Mouse (Mus musculus): ENCODE results near the gene Ddt. TPM values are rescaled to one million over a fixed set of nuclear protein-coding genes. Genes with fewer than 3 reads are reported as not detected.
A peak's percentile ranks its signal among the peaks of the same experiment; 100 is the strongest.

Gene Ddt
- polyA plus RNA-seq, 1 experiment from 2014 or later: 70.6 TPM

DNA sequence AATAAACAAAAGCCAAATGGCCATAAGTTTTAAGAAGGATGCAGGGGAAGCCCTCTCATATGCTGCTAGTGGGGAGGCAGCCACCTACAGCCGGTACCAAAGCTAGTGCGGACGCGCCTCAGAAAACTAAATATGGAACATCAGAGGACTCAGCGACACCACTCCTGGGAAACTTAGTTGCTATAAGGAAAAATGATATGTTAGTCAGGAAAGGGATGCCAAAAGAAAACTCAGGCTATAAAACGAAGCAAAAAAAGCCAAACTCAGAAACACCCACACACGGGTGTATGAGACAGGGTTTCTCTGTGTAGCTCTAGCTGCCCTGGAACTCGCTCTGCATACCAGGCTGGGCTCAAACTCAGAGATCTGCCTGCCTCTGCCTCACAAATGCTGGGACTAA is 15.1 kb upstream of the Ddt start:
- Histone ChIP-seq H3K27me3 (replicated peaks; ENCODE audit: insufficient read depth, low read length) (no peaks in the 10 kb centered on the region), H3K4me3 (ENCODE audit: low read depth, low read length) (no peak overlapping the region), H3K4me2 (replicated peaks; ENCODE audit: low read depth, low read length) (no peak overlapping the region), H3K9me3 (ENCODE audit: low read length) (no peaks in the 10 kb centered on the region), H3K9ac (replicated peaks; ENCODE audit: low read depth) (no peak overlapping the region), H3K36me3 (ENCODE audit: insufficient read depth, low read length) (no peaks in the 10 kb centered on the region), H3K4me1 (ENCODE audit: insufficient read depth, low read depth, low read length) (no peaks in the 10 kb centered on the region), H3K27ac (ENCODE audit: low read length) (no peak overlapping the region)
- 89% methylated on average over 8 of the region's 8 CpGs for WGBS
- no peak for DNase-seq (ENCODE audit: low spot score)
- TF ChIP-seq CTCF (IDR thresholded peaks at IDR 0.05): no peak
- TF ChIP-seq EP300 (IDR thresholded peaks at IDR 0.05): no peak
- no peak for ATAC-seq

DNA sequence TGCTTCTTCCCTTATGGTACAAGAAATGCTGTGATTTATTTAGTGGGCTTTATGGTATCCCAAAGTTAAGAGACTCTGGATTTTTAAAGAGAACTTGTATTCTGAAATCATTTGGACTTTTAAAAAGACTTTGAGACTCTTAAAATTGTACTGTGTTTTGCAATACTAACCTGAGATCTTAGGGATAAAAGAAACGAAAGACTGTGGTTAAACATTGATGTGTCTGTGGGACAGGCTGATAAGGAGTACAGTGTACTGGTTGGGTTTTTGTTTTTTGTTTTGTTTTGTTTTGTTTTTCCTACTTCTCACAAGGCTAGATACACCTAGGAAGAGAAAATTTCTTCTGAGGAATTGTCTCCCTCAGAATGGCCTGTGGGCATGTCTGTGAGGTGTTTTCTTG is 12.2 kb upstream of the Ddt start:
- no peaks in the 10 kb centered on the region for H3K36me3 ChIP-seq (ENCODE audit: insufficient read depth, low read length)
- H3K4me3 ChIP-seq (ENCODE audit: low read depth, low read length): no peak overlapping the region
- H3K4me1 ChIP-seq (ENCODE audit: insufficient read depth, low read depth, low read length): 0 out of 2 replicates have a peak, but pooled peaks cover 4% of the 10 kb centered on the region
- H3K9me3 ChIP-seq (ENCODE audit: low read length): no peaks in the 10 kb centered on the region
- no peak for TF ChIP-seq EP300 (IDR thresholded peaks at IDR 0.05)
- no peak for TF ChIP-seq CTCF (IDR thresholded peaks at IDR 0.05)
- H3K9ac ChIP-seq (replicated peaks; ENCODE audit: low read depth): no peak overlapping the region
- ATAC-seq: no peak
- 51% methylated on average over 1 of the region's 1 CpGs for WGBS
- H3K27ac ChIP-seq (ENCODE audit: low read length): no peak overlapping the region
- no peaks in the 10 kb centered on the region for H3K27me3 ChIP-seq (replicated peaks; ENCODE audit: insufficient read depth, low read length)
- H3K4me2 ChIP-seq (replicated peaks; ENCODE audit: low read depth, low read length): no peak overlapping the region
- DNase-seq (ENCODE audit: low spot score): no peak

DNA sequence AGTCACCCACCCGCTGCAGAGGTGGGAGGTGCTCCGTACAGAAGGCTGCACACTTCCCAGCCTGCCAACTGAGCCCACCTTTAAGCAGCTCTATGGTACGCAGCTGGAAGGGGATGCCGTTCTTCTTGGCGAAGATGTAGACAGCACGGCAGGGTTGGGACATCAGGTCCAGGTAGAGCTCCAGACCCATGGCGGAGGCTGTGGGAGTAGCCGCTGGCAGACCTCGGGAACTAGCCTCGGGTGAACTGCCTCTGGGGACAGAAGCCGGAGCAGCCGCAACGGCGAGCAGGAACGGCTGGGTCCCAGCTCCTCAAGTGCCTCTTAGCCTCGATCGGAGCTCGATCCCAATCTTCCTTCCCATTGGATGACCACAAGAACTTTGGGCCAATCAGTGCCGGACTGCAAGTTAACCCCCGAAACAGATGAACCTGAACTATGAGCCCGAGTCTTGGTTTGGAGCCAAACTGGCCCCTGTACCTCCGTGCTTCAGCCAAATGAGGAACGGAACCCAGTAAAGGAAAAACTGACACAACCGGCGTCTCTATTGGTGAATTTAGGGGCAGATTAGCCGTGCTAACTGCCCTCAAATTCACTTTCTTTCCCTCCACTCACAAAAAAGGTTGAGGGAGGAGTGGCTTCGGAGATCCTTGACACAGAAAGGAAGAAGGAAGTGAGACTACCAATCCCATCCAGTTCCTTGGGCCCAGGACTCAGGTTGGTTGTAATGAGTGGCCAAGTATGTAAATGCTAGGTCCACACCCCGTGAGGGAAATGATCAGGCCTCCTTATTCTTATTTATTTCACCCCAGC is 7.8 kb upstream of the Ddt start, which contains the start of the genes Gm20441 and Gstt3:
Gene Gm20441 (minus strand): TSS at position 186 of the 810 bp plus-strand sequence.
Gene Gstt3 (minus strand): TSS at position 646 of the 810 bp plus-strand sequence.
- Histone ChIP-seq H3K4me3 (ENCODE audit: low read depth, low read length) (peak within 1 kb of the TSS; percentile 51), H3K9ac (replicated peaks; ENCODE audit: low read depth) (peak within 1 kb of the TSS; percentile 54), H3K9me3 (ENCODE audit: low read length) (no peaks in the 10 kb centered on the region), H3K27me3 (replicated peaks; ENCODE audit: insufficient read depth, low read length) (no peaks in the 10 kb centered on the region), H3K36me3 (ENCODE audit: insufficient read depth, low read length) (no peaks in the 10 kb centered on the region), H3K4me2 (replicated peaks; ENCODE audit: low read depth, low read length) (peak within 1 kb of the TSS; percentile 85), H3K4me1 (ENCODE audit: insufficient read depth, low read depth, low read length) (0 out of 2 replicates have a peak, but pooled peaks cover 4% of the 10 kb centered on the region), H3K27ac (ENCODE audit: low read length) (peak within 1 kb of the TSS; percentile 82)
- ATAC-seq: peak; percentile 92
- TF ChIP-seq EP300 (IDR thresholded peaks at IDR 0.05): no peak
- 0 out of 2 replicates have a peak, but pooled peaks have one; percentile 5 for TF ChIP-seq CTCF (IDR thresholded peaks at IDR 0.05)
- peak; percentile 94 for DNase-seq (ENCODE audit: low spot score)
- 1% methylated on average over 28 of the region's 28 CpGs for WGBS

DNA sequence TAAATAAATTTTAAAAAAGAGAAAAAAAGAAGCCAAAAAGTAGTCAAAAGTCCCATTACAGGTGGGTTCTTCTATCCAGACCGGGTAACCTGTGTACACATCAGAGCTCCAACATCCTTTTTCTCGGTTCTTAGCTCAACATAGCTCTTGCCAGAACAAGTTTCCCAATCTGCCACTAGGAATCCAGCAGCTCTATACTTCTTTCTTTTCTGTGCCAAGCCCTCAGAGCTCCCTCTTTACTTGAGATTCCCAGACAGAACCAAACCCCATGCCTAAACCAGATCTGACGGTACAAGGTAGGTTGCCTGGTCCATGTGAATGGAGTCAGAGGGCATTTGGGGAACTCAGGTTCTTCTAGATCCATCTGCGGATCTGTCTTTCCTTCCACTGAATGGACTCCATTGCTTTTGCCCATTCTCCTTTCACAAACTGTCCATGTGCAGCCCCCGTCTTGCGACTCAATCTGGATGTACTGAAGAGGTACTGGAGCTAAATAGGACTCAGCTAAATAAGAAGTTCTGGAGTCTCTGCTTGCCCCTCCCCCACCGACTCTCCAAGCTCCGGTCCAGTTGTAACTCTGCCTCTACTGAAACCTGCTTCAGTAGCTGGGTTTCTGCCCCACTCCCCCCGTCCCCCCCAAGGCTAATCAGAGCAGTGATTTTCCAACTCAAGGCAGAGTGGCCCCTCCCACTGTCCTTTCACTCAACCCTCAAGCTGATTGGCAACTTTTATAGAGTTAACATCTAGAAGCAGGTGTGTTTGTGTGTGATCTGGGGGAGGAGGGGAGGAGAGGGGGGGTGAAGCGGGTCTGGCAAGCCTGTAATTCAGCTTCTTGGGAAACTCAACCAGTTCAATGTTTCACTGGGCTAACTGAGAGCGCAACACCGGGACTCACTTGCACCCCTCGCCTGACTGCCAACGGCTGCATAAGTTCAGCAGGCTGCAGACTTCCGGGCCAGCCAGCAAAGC is 6.3 kb upstream of the Ddt start:
- Histone ChIP-seq H3K9ac (replicated peaks; ENCODE audit: low read depth) (no peak overlapping the region), H3K4me1 (ENCODE audit: insufficient read depth, low read depth, low read length) (0 out of 2 replicates have a peak, but pooled peaks cover 4% of the 10 kb centered on the region), H3K9me3 (ENCODE audit: low read length) (no peaks in the 10 kb centered on the region), H3K4me2 (replicated peaks; ENCODE audit: low read depth, low read length) (peak overlapping the region; percentile 85), H3K4me3 (ENCODE audit: low read depth, low read length) (peak overlapping the region; percentile 51), H3K27me3 (replicated peaks; ENCODE audit: insufficient read depth, low read length) (no peaks in the 10 kb centered on the region), H3K36me3 (ENCODE audit: insufficient read depth, low read length) (no peaks in the 10 kb centered on the region), H3K27ac (ENCODE audit: low read length) (0 out of 2 replicates have a peak overlapping the region, but pooled peaks have one; percentile 5)
- peak; percentile 30 for ATAC-seq
- TF ChIP-seq CTCF (IDR thresholded peaks at IDR 0.05) (no peak), EP300 (IDR thresholded peaks at IDR 0.05) (no peak)
- 31% methylated on average over 15 of the region's 15 CpGs for WGBS
- peak; percentile 64 for DNase-seq (ENCODE audit: low spot score)

DNA sequence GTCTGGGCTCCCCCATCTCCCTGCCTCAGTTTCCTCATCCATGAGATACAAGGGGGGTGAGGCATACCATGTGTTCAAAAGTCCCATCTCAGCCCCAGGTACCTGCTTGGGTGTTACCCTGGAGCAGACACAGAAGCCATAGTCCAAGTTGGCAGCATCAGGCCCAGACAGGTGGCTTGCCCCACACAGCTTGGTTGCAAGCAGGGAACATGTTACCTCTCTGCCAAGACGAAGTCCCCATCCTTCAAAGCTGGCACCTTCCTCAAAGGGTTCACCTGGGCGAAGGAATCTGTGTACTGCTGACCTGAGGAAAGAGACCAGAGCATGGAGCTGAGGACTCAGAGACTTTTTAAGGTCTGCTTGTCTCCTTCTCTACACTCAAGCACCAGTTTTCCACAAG is 4.7 kb upstream of the Ddt start:
- TF ChIP-seq CTCF (IDR thresholded peaks at IDR 0.05): no peak
- TF ChIP-seq EP300 (IDR thresholded peaks at IDR 0.05): no peak
- Histone ChIP-seq H3K4me1 (ENCODE audit: insufficient read depth, low read depth, low read length) (peaks cover 4% of the 10 kb centered on the region; the same call in 1 of the 2 replicates), H3K9ac (replicated peaks; ENCODE audit: low read depth) (no peak overlapping the region), H3K9me3 (ENCODE audit: low read length) (no peaks in the 10 kb centered on the region), H3K27ac (ENCODE audit: low read length) (no peak overlapping the region), H3K4me2 (replicated peaks; ENCODE audit: low read depth, low read length) (no peak overlapping the region), H3K27me3 (replicated peaks; ENCODE audit: insufficient read depth, low read length) (no peaks in the 10 kb centered on the region), H3K4me3 (ENCODE audit: low read depth, low read length) (no peak overlapping the region), H3K36me3 (ENCODE audit: insufficient read depth, low read length) (no peaks in the 10 kb centered on the region)
- ATAC-seq (no peak), DNase-seq (ENCODE audit: low spot score) (no peak)
- WGBS: 93% methylated on average over 2 of the region's 2 CpGs

DNA sequence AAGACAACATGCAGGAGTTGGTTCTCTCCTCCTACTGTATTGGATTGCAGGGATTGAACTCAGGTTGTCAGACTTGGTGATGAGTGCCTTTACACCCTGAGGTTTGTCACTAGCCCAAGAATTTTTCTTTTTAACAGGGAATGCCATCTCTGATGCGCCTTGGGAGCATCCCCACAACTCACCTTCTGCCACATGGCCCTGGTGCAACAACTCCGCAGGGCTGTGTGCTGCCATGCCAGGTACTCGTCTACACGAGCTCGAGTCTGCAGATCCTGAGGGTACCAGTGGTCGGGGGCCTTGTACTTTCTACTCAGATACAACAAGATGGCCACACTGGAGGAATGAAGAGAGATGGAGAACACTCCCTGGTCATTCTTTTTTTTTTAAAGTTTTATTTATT is 3.3 kb upstream of the Ddt start:
- Histone ChIP-seq H3K27ac (ENCODE audit: low read length) (no peak overlapping the region), H3K36me3 (ENCODE audit: insufficient read depth, low read length) (no peaks in the 10 kb centered on the region), H3K9ac (replicated peaks; ENCODE audit: low read depth) (no peak overlapping the region), H3K4me3 (ENCODE audit: low read depth, low read length) (no peak overlapping the region), H3K4me1 (ENCODE audit: insufficient read depth, low read depth, low read length) (peaks cover 9% of the 10 kb centered on the region; the same call in 1 of the 2 replicates), H3K9me3 (ENCODE audit: low read length) (no peaks in the 10 kb centered on the region), H3K27me3 (replicated peaks; ENCODE audit: insufficient read depth, low read length) (no peaks in the 10 kb centered on the region), H3K4me2 (replicated peaks; ENCODE audit: low read depth, low read length) (no peak overlapping the region)
- no peak for ATAC-seq
- no peak for DNase-seq (ENCODE audit: low spot score)
- TF ChIP-seq CTCF (IDR thresholded peaks at IDR 0.05): no peak
- TF ChIP-seq EP300 (IDR thresholded peaks at IDR 0.05): no peak
- 90% methylated on average over 6 of the region's 6 CpGs for WGBS

All from lung, postnatal 0 days (tissue).